Mouse (Mus musculus) kidney, embryonic 15.5 days (tissue): ENCODE results near the gene Rdh19. TPM values are rescaled to one million over a fixed set of nuclear protein-coding genes. Genes with fewer than 3 reads are reported as not detected.
"Not testable (repeated sequence)": the region's sequence is repeated elsewhere in the genome, so short reads cannot be mapped to it uniquely, and the experiment has no call there.

Experiments
- ATAC-seq: fragments of 200-750 bp; cut with Nextera tagmentation; replicated peaks from 2 replicates; pipeline ENCODE4 v1.8.0; 2017; ENCODE audit warnings: moderate TSS enrichment; ENCODE audit not compliant: low FRiP score
- H3K27ac ChIP-seq: fragments of 300-500 bp; sonication (generic); 2 replicates; pipeline ENCODE4 v1.5.1; 2015; ENCODE audit warnings: mild to moderate bottlenecking, inconsistent platforms
- H3K27me3 ChIP-seq: fragments of 300-500 bp; sonication (generic); 2 replicates; pipeline ENCODE4 v1.6.1; 2015; ENCODE audit warnings: inconsistent platforms
- H3K36me3 ChIP-seq: fragments of 300-500 bp; sonication (generic); 2 replicates; pipeline ENCODE4 v1.6.1; 2015; ENCODE audit warnings: inconsistent platforms
- H3K4me1 ChIP-seq: fragments of 300-500 bp; sonication (generic); 2 replicates; pipeline ENCODE4 v1.6.1; 2015; ENCODE audit warnings: inconsistent platforms
- H3K4me2 ChIP-seq: fragments of 300-500 bp; sonication (generic); 2 replicates; pipeline ENCODE4 v1.6.1; 2015; ENCODE audit warnings: moderate library complexity, mild to moderate bottlenecking, inconsistent platforms
- H3K4me3 ChIP-seq: fragments of 300-500 bp; sonication (generic); replicated peaks from 2 replicates; pipeline ENCODE4 v1.5.1; 2015; ENCODE audit warnings: mild to moderate bottlenecking, inconsistent platforms
- H3K9ac ChIP-seq: fragments of 300-500 bp; sonication (generic); 2 replicates; pipeline ENCODE4 v1.6.1; 2015; ENCODE audit warnings: mild to moderate bottlenecking, inconsistent platforms
- H3K9me3 ChIP-seq: fragments of 300-500 bp; sonication (generic); replicated peaks from 2 replicates; pipeline ENCODE4 v1.6.1; 2016; ENCODE audit warnings: inconsistent platforms
- WGBS: fragments of 180-500 bp; shearing (Covaris S2); methylation state at CpG from one replicate; pipeline ENCODE4 v1.1.7; 2015; ENCODE audit warnings: mixed read lengths; 5-methylcytosine and 5-hydroxymethylcytosine counted together
- polyA plus RNA-seq: library from polyadenylated mRNA; unstranded; fragments of >200 nt; fragmentation: Nextera tagmentation; extraction: Ambion mirVana; gene quantifications from 2 replicates; pipeline ENCODE4 v1.2.1, GENCODE M21; 2015

Rdh19 gene
- polyA plus RNA-seq, 1 experiment from 2014 or later, result 2.0 TPM

GRCm38 (mm10) chr10:127838539-127838938 is 11.2 kb upstream of the Rdh19 start:
- H3K4me3 ChIP-seq, result no peak overlapping the region
- 89% methylated on average over 2 of the region's 2 CpGs for whole genome bisulfite sequencing
- H3K27ac ChIP-seq, result no peak overlapping the region

GRCm38 (mm10) chr10:127840776-127841175 is 9.0 kb upstream of the Rdh19 start:
- Histone ChIP-seq H3K9me3 (no peaks in the 10 kb centered on the region), H3K4me2 (no peak overlapping the region), H3K9ac (no peak overlapping the region), H3K27ac (no peak overlapping the region), H3K4me1 (no peaks in the 10 kb centered on the region), H3K36me3 (no peaks in the 10 kb centered on the region), H3K4me3 (no peak overlapping the region), H3K27me3 (no peaks in the 10 kb centered on the region)
- ATAC-seq, result no peak
- WGBS, result 72% methylated on average over 2 of the region's 2 CpGs

More at GRCm38 (mm10) chr10:127838539-127838938, 11.2 kb upstream of the Rdh19 start:
- ATAC-seq, result no peak
- H3K9ac ChIP-seq, result no peak overlapping the region
- no peaks in the 10 kb centered on the region for H3K27me3 ChIP-seq
- H3K4me2 ChIP-seq, result no peak overlapping the region
- H3K36me3 ChIP-seq, result no peaks in the 10 kb centered on the region
- no peaks in the 10 kb centered on the region for H3K9me3 ChIP-seq
- H3K4me1 ChIP-seq, result peaks cover 5% of the 10 kb centered on the region; the same call in 1 of the 2 replicates

DNA sequence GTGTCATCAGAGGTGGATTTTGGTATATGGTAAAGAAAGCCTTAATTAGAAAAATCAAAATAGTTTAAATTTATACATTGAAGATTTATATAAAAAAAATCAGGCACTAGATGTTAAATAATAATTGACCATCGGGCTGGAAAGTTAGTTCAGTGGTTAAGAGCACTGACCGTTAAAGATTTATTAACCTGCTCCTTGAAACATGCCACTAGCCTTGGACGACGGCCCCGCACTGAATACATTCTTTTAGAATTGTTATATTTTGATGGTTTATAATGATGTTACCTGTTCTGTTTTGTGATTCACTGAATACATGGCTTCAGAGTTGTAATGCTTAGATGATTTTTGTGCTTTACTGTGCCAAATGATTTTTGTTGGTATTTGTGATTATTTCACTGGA is 3.8 kb upstream of the Rdh19 start:
- not testable (repeated sequence) for H3K27ac ChIP-seq, H3K36me3 ChIP-seq

GRCm38 (mm10) chr10:127848089-127848488 is 1.6 kb upstream of the Rdh19 start:
- H3K9me3 ChIP-seq, result no peaks in the 10 kb centered on the region
- no peaks in the 10 kb centered on the region for H3K27me3 ChIP-seq
- peak; percentile 71; the same call in 1 of the 2 replicates for ATAC-seq
- H3K36me3 ChIP-seq, result no peaks in the 10 kb centered on the region
- H3K4me3 ChIP-seq, result no peak overlapping the region
- 83% methylated on average over 1 of the region's 1 CpGs for WGBS
- no peak overlapping the region for H3K9ac ChIP-seq
- no peak overlapping the region for H3K4me2 ChIP-seq
- H3K4me1 ChIP-seq, result no peaks in the 10 kb centered on the region; the same call in 1 of the 2 replicates
- peak overlapping the region; percentile 49 for H3K27ac ChIP-seq

More for the DNA sequence above, 3.8 kb upstream of the Rdh19 start:
- not testable (repeated sequence) for H3K27me3 ChIP-seq, H3K4me1 ChIP-seq, H3K4me2 ChIP-seq, H3K9me3 ChIP-seq, H3K9ac ChIP-seq, ATAC-seq, H3K4me3 ChIP-seq
- 70% methylated on average over 5 of the region's 5 CpGs for WGBS

GRCm38 (mm10) chr10:127856376-127856775 is 6.6 kb downstream of the Rdh19 start:
- no peaks in the 10 kb centered on the region for H3K36me3 ChIP-seq
- no peaks in the 10 kb centered on the region for H3K4me1 ChIP-seq
- H3K9me3 ChIP-seq, result no peaks in the 10 kb centered on the region
- no peak overlapping the region for H3K9ac ChIP-seq
- no peaks in the 10 kb centered on the region for H3K27me3 ChIP-seq
- no peak overlapping the region for H3K4me3 ChIP-seq
- no peak for ATAC-seq
- no peak overlapping the region for H3K27ac ChIP-seq
- H3K4me2 ChIP-seq, result no peak overlapping the region

DNA sequence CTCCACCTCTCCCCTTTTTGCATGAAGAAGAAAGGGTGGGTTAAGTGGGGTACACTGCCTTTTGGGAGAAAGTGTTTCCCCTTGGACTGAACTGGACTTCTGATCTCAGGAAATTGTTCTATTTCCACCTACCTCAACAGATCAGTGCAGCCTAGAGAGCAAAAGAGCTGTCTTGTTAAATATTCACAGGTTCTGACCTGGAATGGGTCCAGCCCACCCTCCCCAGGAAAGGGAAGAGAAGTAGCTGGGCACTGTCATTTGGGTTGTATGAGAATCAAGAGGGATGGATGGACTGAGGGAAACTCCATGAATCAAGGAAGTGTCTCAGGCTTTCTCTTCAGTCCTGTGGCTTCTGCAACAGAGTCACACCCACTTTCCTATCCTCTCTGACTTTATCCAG is 15.2 kb downstream of the Rdh19 start:
- H3K9me3 ChIP-seq, result no peaks in the 10 kb centered on the region; the same call in 1 of the 2 replicates
- no peak overlapping the region for H3K4me3 ChIP-seq
- no peaks in the 10 kb centered on the region for H3K36me3 ChIP-seq
- H3K27ac ChIP-seq, result no peak overlapping the region
- no peak overlapping the region for H3K4me2 ChIP-seq
- ATAC-seq, result no peak
- H3K4me1 ChIP-seq, result no peaks in the 10 kb centered on the region
- no peaks in the 10 kb centered on the region for H3K27me3 ChIP-seq
- H3K9ac ChIP-seq, result no peak overlapping the region

DNA sequence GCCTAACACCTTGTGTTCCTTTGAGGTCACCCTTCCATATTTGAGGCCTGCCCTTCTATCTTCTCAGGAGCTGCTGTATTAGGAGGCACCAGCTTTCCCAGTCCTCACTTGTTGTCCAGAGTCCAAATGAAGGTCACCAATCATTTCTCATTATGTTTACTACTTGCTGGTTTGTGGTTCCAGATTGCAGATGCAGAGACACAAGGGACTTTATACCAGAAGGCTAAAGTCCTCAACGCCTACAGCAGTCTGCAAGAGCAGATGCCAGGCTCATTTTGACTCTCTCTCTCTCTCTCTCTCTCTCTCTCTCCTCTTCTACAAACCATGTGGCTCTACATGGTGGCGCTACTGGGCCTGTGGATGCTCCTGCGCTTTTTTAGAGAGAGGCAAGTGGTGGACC is 16.5 kb downstream of the Rdh19 start, which contains the start of gene Rdh16f2:
Rdh16f2 (plus strand) TSS at position 243 of the 400 bp plus-strand sequence.
- no peak within 1 kb of the TSS for H3K4me2 ChIP-seq
- no peak within 1 kb of the TSS for H3K4me3 ChIP-seq
- WGBS, result 86% methylated on average over 3 of the region's 3 CpGs
- H3K36me3 ChIP-seq, result no peaks in the 10 kb centered on the region
- H3K27me3 ChIP-seq, result no peaks in the 10 kb centered on the region
- H3K4me1 ChIP-seq, result no peaks in the 10 kb centered on the region
- H3K9me3 ChIP-seq, result no peaks in the 10 kb centered on the region; the same call in 1 of the 2 replicates
- H3K9ac ChIP-seq, result no peak within 1 kb of the TSS
- no peak within 1 kb of the TSS for H3K27ac ChIP-seq
- ATAC-seq, result no peak

DNA sequence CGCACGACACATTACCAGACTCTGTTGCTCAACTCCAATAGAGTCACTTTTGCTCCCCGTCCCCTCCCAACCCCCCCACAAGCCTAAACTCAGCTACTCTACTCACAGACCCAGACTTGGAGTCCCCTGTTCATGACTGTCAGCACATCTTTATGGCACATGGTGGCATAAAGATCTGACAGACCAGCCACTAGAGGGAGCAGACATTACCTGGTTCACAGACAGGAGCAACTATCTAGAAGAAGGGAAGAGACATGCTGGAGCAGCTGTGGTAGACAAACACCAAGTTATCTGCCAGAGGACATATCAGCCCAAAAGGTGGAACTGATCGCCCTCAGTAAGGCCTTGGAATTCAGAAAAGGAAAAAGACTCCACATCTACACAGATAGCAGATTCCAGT is 22.8 kb downstream of the Rdh19 start:
- WGBS, result 65% methylated on average over 4 of the region's 4 CpGs
- Histone ChIP-seq H3K27ac (no peak overlapping the region), H3K4me2 (no peak overlapping the region), H3K9me3 (no peaks in the 10 kb centered on the region; the same call in 1 of the 2 replicates), H3K36me3 (no peaks in the 10 kb centered on the region), H3K4me3 (no peak overlapping the region), H3K9ac (no peak overlapping the region), H3K27me3 (no peaks in the 10 kb centered on the region), H3K4me1 (peaks cover 4% of the 10 kb centered on the region; the same call in 1 of the 2 replicates)
- ATAC-seq, result no peak

- Histone ChIP-seq H3K4me2 (no peak overlapping the region), H3K27ac (peak overlapping the region; percentile 28; the same call in 1 of the 2 replicates), H3K4me1 (peaks cover 6% of the 10 kb centered on the region), H3K9me3 (no peaks in the 10 kb centered on the region), H3K9ac (no peak overlapping the region), H3K4me3 (no peak overlapping the region), H3K27me3 (no peaks in the 10 kb centered on the region), H3K36me3 (no peaks in the 10 kb centered on the region)
- peak; percentile 90 for ATAC-seq
- 56% methylated on average over 2 of the region's 2 CpGs for WGBS
Measured at GRCm38 (mm10) chr10:127877681-127878080, 28.0 kb downstream of the Rdh19 start.

DNA sequence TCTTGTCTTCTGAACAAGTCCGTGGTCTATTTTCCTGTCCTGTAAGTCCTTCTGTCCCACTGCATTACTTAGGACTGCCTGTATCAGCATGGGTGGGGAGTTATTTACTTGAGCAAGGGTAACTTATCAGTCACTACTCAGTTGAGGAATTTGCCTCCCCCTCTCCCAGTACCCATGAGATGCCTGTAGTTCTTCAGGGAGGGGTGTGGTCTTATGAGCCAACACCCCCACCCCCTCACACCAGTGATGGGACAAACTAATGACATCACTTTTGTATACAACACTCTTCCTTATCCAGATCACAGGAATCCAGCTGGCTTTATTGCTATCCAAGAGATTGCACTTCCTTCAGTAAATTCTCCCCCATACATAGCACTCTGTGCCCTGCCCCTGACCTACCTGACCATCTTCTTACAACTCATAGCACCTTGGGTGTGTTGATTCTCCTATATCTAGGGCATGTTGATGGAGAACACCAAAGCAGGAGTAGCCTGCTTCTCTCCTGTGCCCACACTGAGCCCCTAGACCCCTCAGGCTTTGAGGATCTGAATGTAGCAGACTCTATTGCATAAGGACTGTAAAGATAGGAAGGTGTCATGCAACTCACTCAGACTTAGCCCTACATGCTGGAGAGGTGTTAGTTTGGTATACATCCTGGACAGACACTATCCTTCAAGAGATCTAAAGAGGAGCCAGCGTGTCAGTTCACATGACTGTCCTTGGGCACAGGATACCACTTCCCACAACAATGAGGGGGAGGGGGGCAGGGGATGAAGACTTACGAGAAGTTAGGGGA is 28.7 kb downstream of the Rdh19 start:
- Histone ChIP-seq H3K36me3 (no peaks in the 10 kb centered on the region), H3K9ac (no peak overlapping the region), H3K4me1 (peaks cover 6% of the 10 kb centered on the region), H3K27ac (peak overlapping the region; percentile 28; the same call in 1 of the 2 replicates), H3K9me3 (no peaks in the 10 kb centered on the region), H3K27me3 (no peaks in the 10 kb centered on the region), H3K4me2 (no peak overlapping the region), H3K4me3 (no peak overlapping the region)
- WGBS, result 73% methylated on average over 3 of the region's 3 CpGs
- ATAC-seq, result no peak

GRCm38 (mm10) chr10:127879155-127879688 is 29.5 kb downstream of the Rdh19 start:
- ATAC-seq, result peak; percentile 34
- WGBS, result 81% methylated on average over 3 of the region's 3 CpGs
- H3K4me2 ChIP-seq, result no peak overlapping the region

DNA sequence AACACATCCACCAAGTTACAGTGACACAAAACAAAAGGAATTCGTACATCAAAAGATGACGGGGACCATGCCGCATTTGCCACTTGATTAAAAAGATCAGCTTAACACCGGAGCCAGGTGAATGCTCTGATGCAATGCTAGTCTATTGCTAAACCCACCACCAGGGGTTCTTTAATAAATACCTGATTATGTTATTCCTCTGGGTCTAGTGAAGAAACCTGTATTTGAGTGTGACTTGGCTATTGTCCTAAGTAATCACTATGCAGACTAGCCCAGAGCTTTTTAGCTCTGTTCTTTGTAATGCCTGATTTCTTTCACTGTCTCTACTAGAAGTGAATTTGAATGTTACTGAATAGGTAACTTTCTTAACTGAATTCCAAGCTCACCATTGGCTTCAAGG is 31.3 kb downstream of the Rdh19 start:
- ATAC-seq, result no peak

More at GRCm38 (mm10) chr10:127879155-127879688, 29.5 kb downstream of the Rdh19 start:
- Histone ChIP-seq H3K27ac (no peak overlapping the region), H3K9me3 (no peaks in the 10 kb centered on the region), H3K27me3 (no peaks in the 10 kb centered on the region), H3K4me1 (peaks cover 6% of the 10 kb centered on the region), H3K4me3 (no peak overlapping the region), H3K36me3 (no peaks in the 10 kb centered on the region), H3K9ac (no peak overlapping the region)

More for the DNA sequence above, 31.3 kb downstream of the Rdh19 start:
- Histone ChIP-seq H3K27ac (no peak overlapping the region), H3K36me3 (no peaks in the 10 kb centered on the region), H3K4me1 (peaks cover 6% of the 10 kb centered on the region), H3K9ac (no peak overlapping the region), H3K9me3 (no peaks in the 10 kb centered on the region), H3K4me3 (no peak overlapping the region), H3K27me3 (no peaks in the 10 kb centered on the region), H3K4me2 (no peak overlapping the region)
- 94% methylated on average over 4 of the region's 4 CpGs for WGBS
